16 mouse cellular contexts compared by ENCODE assay signal in genomic region chr11:120955701-120956100, GRCm38 (mm10).
"Had no signal": no experiment of that assay in that cellular context is flagged by ENCODE, and none has a peak within 500 bp of the region (broad histone marks: within the 10 kb centered on the region; RNA-seq: fewer than 3 reads in every experiment).

No protein-coding gene starts in this region.

- DNase-seq: lung, embryonic 14.5 days; midbrain, embryonic 14.5 days; retina, postnatal 1 day; right cerebral cortex, adult 18-20 months; right cerebral cortex, postnatal 25 days; right cerebral cortex, postnatal 4 days; spleen, adult 18-20 months; thymus, adult 18-20 months; thymus, postnatal 14 days; thymus, postnatal 36 days had no signal

- H3K9me3 ChIP-seq: midbrain, embryonic 10.5 days; midbrain, embryonic 12.5 days; neural tube, embryonic 13.5 days; neural tube, embryonic 15.5 days had no signal

- H3K4me2 ChIP-seq: lung, embryonic 14.5 days; midbrain, embryonic 12.5 days; neural tube, embryonic 13.5 days; neural tube, embryonic 15.5 days had no signal

- H3K27ac ChIP-seq: midbrain, embryonic 10.5 days; midbrain, embryonic 12.5 days; neural tube, embryonic 13.5 days; neural tube, embryonic 15.5 days had no signal

- H3K4me3 ChIP-seq: midbrain, embryonic 10.5 days; midbrain, embryonic 12.5 days; myocyte; neural tube, embryonic 13.5 days; neural tube, embryonic 15.5 days had no signal

- ATAC-seq: midbrain, embryonic 16.5 days had no signal

- H3K27me3 ChIP-seq: midbrain, embryonic 12.5 days; neural tube, embryonic 13.5 days had no signal

- H3K9ac ChIP-seq: lung, embryonic 14.5 days; midbrain, embryonic 12.5 days; neural tube, embryonic 13.5 days; neural tube, embryonic 15.5 days had no signal
